ENCODE assay signal across 20 mouse cellular contexts in genomic region chr10:40161701-40162255, GRCm38 (mm10). TPM values are rescaled to one million over a fixed set of nuclear protein-coding genes. Genes with fewer than 3 reads are reported as not detected.
DNase-seq lines count a peak whose midpoint lies in the region; ATAC-seq and TF ChIP-seq lines count a peak whose summit lies in the region.
"Had no signal": no experiment of that assay in that cellular context is flagged by ENCODE, and none has a peak within 500 bp of the region (broad histone marks: within the 10 kb centered on the region; RNA-seq: fewer than 3 reads in every experiment).

No protein-coding gene starts in this region.

- H3K4me3 ChIP-seq in kidney, embryonic 14.5 days (ENCODE audit: low read length) = no peak overlapping the region
- H3K4me3 ChIP-seq in neural tube, embryonic 15.5 days (replicated peaks) = no peak overlapping the region
- H3K4me3 ChIP-seq in gastrocnemius, adult 2 months = no peak overlapping the region
- H3K4me3 ChIP-seq: embryonic facial prominence, embryonic 15.5 days; hindbrain, embryonic 15.5 days; left cerebral cortex, adult 2 months; limb, embryonic 15.5 days; liver, embryonic 15.5 days had no signal

- H3K27ac ChIP-seq in kidney, embryonic 14.5 days (ENCODE audit: low read depth, low read length) = no peak overlapping the region
- H3K27ac ChIP-seq in neural tube, embryonic 15.5 days (replicated peaks) = no peak overlapping the region
- H3K27ac ChIP-seq in gastrocnemius, adult 2 months = no peak overlapping the region
- H3K27ac ChIP-seq: embryonic facial prominence, embryonic 15.5 days; hindbrain, embryonic 15.5 days; kidney, postnatal 0 days; left cerebral cortex, adult 2 months; limb, embryonic 15.5 days; liver, embryonic 15.5 days had no signal

- H3K36me3 ChIP-seq in kidney, embryonic 14.5 days (ENCODE audit: control insufficient read depth, insufficient read depth, low read length) = no peaks in the 10 kb centered on the region
- no peaks in the 10 kb centered on the region for H3K36me3 ChIP-seq in neural tube, embryonic 15.5 days
- H3K36me3 ChIP-seq: embryonic facial prominence, embryonic 15.5 days; hindbrain, embryonic 15.5 days; limb, embryonic 15.5 days; liver, embryonic 15.5 days had no signal

- no peaks in the 10 kb centered on the region for H3K27me3 ChIP-seq in kidney, embryonic 14.5 days (ENCODE audit: control insufficient read depth, insufficient read depth, low read length)
- no peaks in the 10 kb centered on the region for H3K27me3 ChIP-seq in neural tube, embryonic 15.5 days (replicated peaks)
- H3K27me3 ChIP-seq: embryonic facial prominence, embryonic 15.5 days; hindbrain, embryonic 15.5 days; limb, embryonic 15.5 days had no signal

- H3K4me2 ChIP-seq in kidney, embryonic 14.5 days (replicated peaks; ENCODE audit: low read depth, low read length) = no peak overlapping the region
- no peak overlapping the region for H3K4me2 ChIP-seq in neural tube, embryonic 15.5 days
- H3K4me2 ChIP-seq: embryonic facial prominence, embryonic 15.5 days; heart, embryonic 11.5 days; hindbrain, embryonic 15.5 days; limb, embryonic 15.5 days; liver, embryonic 15.5 days had no signal

- ATAC-seq in kidney, embryonic 14.5 days (ENCODE audit: low FRiP score, low TSS enrichment) = no peak
- ATAC-seq in neural tube, embryonic 15.5 days (ENCODE audit: low FRiP score) = no peak
- ATAC-seq: forebrain, embryonic 14.5 days had no signal

- no peaks in the 10 kb centered on the region for H3K4me1 ChIP-seq in kidney, embryonic 14.5 days (ENCODE audit: control insufficient read depth, insufficient read depth, low read length)
- no peaks in the 10 kb centered on the region for H3K4me1 ChIP-seq in neural tube, embryonic 15.5 days
- H3K4me1 ChIP-seq: hindbrain, embryonic 15.5 days; limb, embryonic 15.5 days had no signal

- H3K9ac ChIP-seq in kidney, embryonic 14.5 days (ENCODE audit: low read depth, low read length) = no peak overlapping the region
- no peak overlapping the region for H3K9ac ChIP-seq in neural tube, embryonic 15.5 days (replicated peaks)
- H3K9ac ChIP-seq: embryonic facial prominence, embryonic 15.5 days; hindbrain, embryonic 15.5 days; limb, embryonic 15.5 days; liver, embryonic 15.5 days had no signal

- 89% methylated on average over 5 of the region's 5 CpGs for WGBS in kidney, embryonic 14.5 days
- 93% methylated on average over 5 of the region's 5 CpGs for WGBS in neural tube, embryonic 15.5 days

- no peaks in the 10 kb centered on the region for H3K9me3 ChIP-seq in kidney, embryonic 14.5 days (ENCODE audit: control insufficient read depth, low read length)
- H3K9me3 ChIP-seq in neural tube, embryonic 15.5 days (replicated peaks) = no peaks in the 10 kb centered on the region
- H3K9me3 ChIP-seq: embryonic facial prominence, embryonic 15.5 days; hindbrain, embryonic 15.5 days; limb, embryonic 15.5 days; liver, embryonic 15.5 days had no signal

- intact Hi-C loops in gastrocnemius, adult 2 months (cut with DNase I) = no loop called here

- peak; percentile 27 to 31 for DNase-seq in adrenal gland, postnatal 36 days
- DNase-seq in adrenal gland, adult 8-10 months = no peak
- DNase-seq in kidney, adult 18-20 months = peak; percentile 81
- peak; percentile 25 for DNase-seq in thymus, postnatal 4 days
- DNase-seq in thymus, adult 18-20 months = no peak
- no peak for DNase-seq in gastrocnemius, adult 2 months
- DNase-seq: cerebellum, adult 2 months; lung, postnatal 4 days; midbrain, embryonic 14.5 days; retina, postnatal 1 day had no signal

- TF ChIP-seq CTCF in gastrocnemius, adult 2 months (IDR thresholded peaks at IDR 0.05) = no peak

RNA-seq across cellular contexts. Expression of gene Slc16a10, which starts 19.7 kb away (rescaled TPM):
- total RNA-seq in adrenal gland, postnatal 36 days (2021) = 10 to 100 TPM; 21.8 to 22.5 TPM
- 10 to 100 TPM; 11.2 to 17.4 (median 15.0) TPM for total RNA-seq in adrenal gland, adult 8-10 months (2022)
- polyA plus RNA-seq in kidney, embryonic 14.5 days (2014; fragmentation: Nextera tagmentation; extraction: Ambion mirVana) = 4.2 and 9.2 TPM in 2 replicates
- polyA plus RNA-seq in neural tube, embryonic 15.5 days (2015; fragmentation: Nextera tagmentation; extraction: Ambion mirVana) = 2.2 and 10.1 TPM in 2 replicates
- 10 to 100 TPM; 39.8 to 43.6 TPM for total RNA-seq in gastrocnemius, adult 2 months (2021)

Comparison
In these comparisons a context has a peak if more than half of its experiments do, and no peak if none do; other contexts are left out.
1. DNase-seq: peak in adrenal gland, postnatal 36 days (2 of 2), kidney, adult 18-20 months (single experiment) and thymus, postnatal 4 days (single experiment); none in adrenal gland, adult 8-10 months (single experiment), thymus, adult 18-20 months (0 of 2) and gastrocnemius, adult 2 months (single experiment).